Mouse (Mus musculus): ENCODE results near the gene Myh6.
"Not testable (repeated sequence)": the region's sequence is repeated elsewhere in the genome, so short reads cannot be mapped to it uniquely, and the experiment has no call there.

Myh6 gene

DNA sequence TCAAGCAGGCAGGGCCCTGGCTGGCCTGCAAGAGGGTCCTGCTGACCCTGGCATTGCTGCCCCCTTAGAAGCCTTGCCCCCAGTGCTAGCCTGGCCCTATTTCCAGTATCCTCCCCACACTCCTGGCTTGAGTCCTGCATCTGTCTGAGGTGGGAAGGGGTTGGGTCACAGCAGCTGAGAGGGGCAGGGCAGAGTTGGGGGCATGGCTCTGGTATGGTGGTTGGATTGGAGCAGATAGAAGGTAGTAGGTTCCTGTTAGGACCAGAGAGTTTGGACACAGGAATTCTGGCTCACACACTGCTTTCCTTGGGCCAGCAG lies 28.1 kb upstream of the Myh6 start:
- DNase-seq (ENCODE audit: low spot score in 2 of 2): no peak

DNA sequence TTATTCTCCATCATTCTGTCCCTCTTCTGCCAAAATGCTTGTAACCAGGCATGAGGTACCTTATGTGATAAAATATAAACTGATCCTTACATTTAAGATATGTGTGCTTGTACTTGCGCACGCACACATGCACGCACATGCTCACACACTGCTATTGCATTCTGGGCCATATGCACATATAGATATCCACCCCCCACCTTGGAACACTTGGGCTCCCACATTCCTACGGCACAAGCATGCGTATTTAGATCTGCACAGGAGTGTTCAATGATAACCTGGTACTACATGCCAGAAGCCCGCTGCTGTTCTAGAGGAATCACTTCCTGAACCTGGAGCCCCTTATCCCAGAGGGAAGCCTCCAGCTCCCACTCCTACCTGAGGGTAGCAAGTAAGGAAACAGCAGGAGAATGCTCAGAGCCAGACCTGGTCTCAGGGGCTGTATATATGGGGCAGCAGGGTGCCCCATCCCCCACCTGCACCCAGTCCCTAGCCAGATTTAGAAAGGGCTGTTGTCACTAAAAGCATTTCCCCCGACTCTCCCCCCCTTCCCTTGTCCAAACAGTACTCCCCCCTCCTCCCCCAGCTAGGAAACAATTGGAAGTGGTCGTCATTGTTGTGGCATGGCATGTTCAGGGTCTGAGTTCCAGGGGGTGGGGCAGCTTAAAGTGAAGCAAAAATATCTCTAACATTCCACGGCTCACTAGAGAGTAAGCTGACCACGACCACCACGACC lies 27.6 kb upstream of the Myh6 start, which contains the start of gene Myh7:
Myh7 (minus strand) TSS at position 491 of the 733 bp plus-strand sequence.
- DNase-seq (ENCODE audit: low spot score in 2 of 2): no peak

DNA sequence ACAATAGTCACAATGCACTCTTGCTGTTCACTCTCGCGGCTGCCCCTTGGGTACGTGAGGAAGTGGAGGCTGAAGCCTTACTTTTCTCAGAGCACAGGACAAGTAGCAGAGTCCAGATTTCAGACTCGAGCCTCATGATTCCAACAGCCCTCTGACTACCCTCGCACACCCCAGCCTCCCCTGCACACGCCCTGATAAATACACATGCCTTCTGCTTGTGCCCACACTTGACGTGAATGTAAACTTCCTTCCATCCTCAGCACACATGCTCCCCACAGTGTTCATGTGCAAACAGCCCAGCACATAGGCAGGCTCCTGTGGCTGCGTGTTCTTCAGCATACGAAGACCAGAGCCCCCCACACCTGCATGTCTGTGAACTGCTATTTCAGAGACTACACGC lies 26.9 kb upstream of the Myh6 start:
- no peak for DNase-seq (ENCODE audit: low spot score in 2 of 2)

DNA sequence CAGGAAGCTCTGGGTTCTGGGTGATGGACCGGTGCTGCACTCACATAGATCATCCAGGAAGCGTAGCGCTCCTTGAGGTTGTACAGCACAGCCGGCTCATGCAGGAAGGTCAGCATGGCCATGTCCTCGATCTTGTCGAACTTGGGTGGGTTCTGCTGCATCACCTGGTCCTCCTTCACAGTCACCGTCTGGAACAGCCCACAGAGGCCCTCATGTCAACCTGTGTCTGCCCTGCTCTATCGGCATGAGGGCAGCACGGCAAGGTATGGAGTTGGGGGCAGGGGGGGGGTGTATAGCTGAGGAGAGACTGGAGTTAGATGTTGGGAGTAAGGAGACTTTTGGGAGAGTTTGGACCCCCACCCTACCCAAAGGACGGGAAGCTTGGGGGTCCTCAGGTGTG lies 25.5 kb upstream of the Myh6 start:
- DNase-seq (ENCODE audit: low spot score in 2 of 2): no peak

DNA sequence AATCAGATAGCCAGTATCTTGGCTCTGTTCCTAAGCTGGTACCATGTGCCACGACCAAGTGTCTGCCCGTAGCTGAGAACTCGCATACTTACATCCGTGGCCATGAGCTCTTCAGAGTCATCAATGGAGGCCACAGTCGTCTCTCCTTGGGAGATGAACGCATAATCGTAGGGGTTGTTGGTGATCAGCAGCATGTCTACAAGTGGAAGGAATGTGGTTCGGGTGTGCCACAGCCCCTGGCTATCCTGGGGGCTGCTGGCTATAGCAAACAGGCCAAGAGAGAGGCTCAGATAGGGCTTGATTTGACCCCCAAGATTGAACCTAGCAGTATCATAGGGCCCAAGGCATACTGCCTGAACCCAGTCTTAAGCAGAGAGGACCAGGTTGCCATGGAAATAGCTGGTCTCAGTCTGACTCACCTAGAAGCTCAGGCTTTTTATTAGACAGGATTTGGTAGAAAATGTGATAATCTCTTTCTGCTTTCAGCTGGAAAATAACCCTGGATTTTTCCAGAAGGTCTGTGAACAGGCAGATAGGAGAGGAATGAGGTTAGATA lies 23.2 kb upstream of the Myh6 start:
- no peak for DNase-seq (ENCODE audit: low spot score in 2 of 2)

DNA sequence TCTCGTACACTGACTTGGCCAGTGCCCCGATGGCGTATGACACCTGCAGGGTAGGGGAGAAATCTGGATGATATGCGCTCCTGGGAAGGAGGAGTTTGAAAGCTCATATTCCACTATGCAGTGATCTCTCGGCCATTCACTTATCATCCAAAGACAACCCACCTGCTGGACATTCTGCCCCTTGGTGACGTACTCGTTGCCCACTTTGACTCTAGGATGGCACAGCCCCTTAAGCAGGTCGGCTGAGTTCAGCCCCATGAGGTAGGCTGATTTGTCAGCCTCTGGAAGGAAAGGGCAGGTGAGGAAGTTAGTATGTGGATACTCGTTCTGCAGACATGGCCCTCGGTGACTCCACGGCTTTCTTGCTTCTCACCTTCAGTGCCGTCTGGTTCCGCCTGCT lies 22.2 kb upstream of the Myh6 start:
- DNase-seq (ENCODE audit: low spot score in 2 of 2): no peak

DNA sequence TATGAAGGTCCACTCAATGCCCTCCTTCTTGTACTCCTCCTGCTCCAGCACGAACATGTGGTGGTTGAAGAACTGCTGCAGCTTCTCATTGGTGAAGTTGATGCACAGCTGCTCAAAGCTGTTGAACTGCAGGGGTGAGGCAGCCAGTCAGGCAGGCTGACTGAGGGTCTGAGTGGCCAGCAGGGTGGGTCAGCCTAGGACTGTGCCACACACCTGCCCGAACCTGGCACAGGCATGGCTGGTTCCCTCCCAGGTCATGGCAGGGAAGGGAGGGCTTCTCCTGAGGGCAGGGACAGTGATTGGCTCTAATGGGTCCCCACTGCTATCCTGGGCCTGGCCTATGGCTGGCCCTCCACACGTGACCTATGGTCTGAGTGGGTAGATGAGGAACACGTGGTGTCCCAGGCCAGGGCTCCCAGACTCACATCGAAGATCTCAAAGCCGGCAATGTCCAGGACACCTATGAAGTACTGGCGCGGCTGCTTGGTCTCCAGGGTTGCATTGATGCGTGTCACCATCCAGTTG lies 21.7 kb upstream of the Myh6 start:
- DNase-seq (ENCODE audit: low spot score in 2 of 2): not testable (repeated sequence)

DNA sequence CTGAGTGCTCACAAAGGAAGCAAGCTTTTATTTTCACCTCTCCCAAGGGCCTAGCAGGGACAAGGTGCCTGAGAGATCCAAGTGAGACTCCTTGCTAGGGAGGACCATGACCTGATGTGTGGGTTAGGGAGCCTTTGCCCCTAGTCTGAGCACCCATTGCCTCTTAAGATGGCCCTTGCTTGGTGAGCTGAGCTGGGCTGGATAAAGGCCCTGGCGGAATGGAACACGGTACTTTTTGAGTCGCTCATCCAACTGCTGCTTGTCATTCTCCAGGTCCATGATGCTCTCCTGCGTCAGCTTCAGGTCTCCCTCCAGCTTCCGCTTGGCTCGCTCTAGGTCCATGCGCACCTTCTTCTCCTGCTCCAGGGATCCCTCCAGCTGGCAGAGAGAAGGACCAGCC lies 15.2 kb upstream of the Myh6 start:
- DNase-seq (ENCODE audit: low spot score in 2 of 2): no peak

DNA sequence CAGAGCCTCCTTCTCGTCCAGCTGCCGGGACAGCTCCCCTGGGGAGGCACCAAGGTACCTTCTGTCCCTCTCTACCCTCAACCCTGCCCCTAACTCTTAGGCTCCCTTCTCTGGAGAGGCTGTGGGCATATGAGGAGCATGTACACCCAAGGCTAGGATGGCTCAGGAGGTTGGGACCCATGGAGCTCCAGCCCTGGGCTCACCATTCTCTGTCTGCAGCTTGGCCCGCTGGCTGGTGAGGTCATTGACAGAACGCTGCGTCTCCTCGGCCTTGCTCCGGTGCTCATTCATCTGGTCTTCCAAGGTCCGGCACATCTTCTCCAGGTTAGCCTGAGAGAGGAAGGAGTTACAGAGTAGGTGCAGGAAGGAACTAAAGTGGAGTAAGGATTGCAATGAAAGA lies 11.9 kb upstream of the Myh6 start:
- DNase-seq (ENCODE audit: low spot score in 2 of 2): no peak

DNA sequence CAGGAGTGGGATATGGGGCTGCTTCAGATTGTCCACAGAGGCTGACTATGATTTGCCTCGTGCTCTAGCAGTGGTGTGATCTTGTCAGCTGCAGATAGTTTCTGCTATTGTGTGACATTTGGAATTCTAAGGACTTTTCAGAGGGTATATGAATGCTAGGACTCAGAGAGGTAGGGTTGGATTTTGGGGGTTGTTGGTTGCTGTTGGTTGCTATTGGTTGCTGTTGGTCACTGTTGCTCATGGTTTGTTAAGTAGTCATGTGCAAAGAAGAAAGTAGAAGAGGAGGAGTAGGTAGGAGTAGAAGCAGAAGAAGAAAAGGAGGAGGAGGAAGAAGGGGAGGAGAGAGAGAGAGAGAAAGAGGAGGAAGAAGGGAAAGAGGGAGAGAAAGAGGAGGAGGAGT lies 9.9 kb upstream of the Myh6 start, which contains the start of gene Gm17428:
Gm17428 (plus strand) TSS at position 301 of the 400 bp plus-strand sequence.
- DNase-seq (ENCODE audit: low spot score in 2 of 2): no peak

DNA sequence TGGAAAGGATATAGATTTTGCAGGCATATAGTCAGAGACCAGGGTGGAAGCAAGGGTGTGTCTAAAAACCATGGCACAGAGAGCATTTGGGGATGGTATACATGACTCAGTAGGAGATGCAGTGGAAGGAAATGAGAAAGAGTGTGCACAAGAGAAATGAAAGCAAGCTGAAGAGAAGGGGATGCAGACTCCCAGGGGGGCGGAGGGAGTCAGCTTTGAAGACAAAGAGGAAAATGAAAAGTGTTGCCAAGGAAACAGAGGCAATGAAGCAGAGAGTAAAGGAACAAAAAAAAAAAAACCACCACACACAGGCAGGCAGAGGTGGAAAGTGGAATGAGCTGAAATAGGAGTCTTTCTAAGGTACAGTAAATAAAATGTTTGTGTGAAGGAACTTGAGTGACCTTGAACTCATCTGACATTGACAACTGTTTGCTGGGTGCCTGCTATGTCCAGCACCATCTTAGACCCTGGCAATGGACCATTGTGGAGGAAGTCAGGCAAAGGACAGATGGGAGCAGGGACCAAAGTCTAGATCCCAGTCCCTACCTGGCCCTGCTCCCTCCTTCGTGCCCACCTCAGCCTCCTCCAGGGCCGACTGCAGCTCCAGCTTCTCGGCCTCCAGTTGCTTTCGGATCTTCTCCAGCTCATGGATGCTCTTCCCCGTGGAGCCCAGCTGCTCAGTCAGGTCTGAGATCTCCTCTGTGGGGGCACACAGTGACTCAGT lies 7.5 kb upstream of the Myh6 start:
- peak in 1 of 2 experiments; percentile 37 for DNase-seq (ENCODE audit: low spot score in 2 of 2)

DNA sequence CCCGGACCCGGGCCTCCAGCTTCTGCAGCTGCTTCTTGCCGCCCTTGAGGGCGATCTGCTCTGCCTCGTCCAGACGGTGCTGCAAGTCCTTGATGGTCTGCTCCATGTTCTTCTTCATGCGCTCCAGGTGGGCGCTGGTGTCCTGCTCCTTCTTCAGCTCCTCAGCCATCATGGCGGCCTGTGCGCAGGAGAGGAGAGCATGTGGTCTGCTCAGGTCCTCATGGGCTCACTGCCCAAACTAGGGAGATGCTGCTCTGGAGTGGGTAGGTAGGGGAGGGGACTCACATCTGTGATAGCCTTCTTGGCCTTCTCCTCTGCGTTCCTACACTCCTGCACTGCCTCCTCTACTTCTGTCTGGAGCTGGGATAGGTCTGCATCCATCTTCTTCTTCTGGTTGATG lies 6.1 kb upstream of the Myh6 start:
- not testable (repeated sequence) for DNase-seq (ENCODE audit: low spot score in 2 of 2)

DNA sequence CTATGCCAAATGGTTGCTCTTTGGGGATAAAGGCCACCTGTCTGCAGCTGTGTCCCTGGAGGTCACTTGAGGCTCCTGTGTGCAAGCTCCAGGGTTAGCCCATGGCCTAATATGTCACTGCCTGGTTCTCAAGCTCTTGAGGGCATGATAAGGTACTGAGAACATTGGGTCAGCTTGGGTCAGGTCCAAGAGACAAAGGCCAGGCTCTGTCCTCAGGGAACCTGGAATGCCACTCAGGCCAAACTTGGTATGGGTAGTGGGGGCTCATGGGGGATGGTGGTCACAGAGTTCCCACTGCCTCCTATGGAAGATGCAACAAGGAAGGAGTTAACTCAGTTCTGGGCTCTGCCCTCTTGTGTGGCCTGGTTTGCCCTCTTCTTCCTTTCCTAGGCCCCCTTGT lies 1.6 kb upstream of the Myh6 start:
- no peak for DNase-seq (ENCODE audit: low spot score in 2 of 2)

DNA sequence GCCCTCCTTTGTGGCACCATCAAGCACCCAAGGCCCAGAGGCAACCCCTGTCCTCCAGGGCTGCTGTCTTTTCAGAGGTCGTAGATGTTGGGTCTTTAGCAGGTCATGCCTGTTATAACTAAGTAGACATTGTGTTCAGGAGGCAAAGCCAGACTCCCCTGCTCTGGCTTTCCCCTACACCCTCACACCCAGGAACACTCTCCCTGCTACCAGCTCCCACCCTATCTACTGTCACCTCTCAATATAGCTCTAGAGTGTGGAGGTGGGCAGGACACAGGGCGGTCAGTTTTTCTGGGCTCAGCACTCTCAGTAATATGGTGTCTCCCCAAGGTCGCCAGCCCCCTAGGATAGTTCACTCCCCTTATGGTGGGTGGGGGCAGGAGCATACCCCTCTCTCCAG lies 1.1 kb upstream of the Myh6 start:
- DNase-seq (ENCODE audit: low spot score in 2 of 2): no peak

DNA sequence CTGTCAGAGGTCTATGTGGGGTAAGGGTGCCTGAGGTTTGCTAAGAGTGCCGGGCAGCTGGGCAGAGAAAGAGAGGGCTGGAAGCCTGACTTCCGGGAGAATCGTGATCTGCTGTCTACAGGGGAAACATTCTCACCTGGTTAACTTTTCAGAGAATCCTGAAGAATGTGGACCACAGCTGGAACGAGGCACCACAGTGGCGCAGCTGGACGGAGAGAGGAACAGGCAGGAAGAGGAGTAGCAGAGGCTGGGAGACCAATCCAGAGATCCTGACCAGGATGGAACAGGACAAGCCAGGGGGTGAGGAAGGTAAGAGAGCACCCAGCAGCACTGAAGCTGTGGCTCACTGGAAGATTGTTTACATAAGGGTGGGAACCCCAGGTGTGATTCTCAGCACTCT lies 1.1 kb downstream of the Myh6 start:
- DNase-seq (ENCODE audit: low spot score in 2 of 2): no peak

DNA sequence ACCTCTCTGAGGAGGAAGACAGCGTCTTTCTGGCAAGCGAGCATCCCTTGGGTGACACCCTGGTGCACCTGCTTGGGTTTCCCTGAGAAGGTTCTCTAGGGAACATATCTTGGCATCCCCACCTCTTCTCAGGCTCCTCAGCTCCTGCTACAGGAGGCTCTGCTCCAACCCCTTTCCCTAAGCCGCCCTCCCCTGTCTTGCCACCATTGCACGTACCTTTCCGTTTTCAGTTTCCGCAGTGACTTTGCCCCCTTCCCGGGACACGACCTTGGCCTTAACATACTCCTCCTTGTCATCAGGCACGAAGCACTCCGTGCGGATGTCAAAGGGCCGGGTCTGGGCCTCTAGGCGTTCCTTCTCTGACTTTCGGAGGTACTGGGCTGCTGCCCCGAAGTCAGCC lies 1.7 kb downstream of the Myh6 start:
- no peak for DNase-seq (ENCODE audit: low spot score in 2 of 2)

DNA sequence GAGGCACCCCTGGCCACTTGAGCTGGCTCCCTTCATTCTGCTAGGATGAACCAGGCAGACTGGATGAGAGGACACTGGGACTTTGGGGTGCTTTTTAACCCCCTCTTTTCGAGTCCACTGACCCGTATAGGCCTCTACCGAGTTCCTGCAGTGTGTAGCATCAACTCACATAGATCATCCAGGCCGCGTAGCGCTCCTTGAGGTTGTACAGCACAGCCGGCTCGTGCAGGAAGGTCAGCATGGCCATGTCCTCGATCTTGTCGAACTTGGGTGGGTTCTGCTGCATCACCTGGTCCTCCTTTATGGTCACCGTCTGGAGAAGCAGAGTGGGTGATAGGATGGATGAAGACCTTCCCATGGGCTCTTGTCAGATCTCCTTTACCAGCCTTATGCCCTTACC lies 3.0 kb downstream of the Myh6 start:
- no peak for DNase-seq (ENCODE audit: low spot score in 2 of 2)

DNA sequence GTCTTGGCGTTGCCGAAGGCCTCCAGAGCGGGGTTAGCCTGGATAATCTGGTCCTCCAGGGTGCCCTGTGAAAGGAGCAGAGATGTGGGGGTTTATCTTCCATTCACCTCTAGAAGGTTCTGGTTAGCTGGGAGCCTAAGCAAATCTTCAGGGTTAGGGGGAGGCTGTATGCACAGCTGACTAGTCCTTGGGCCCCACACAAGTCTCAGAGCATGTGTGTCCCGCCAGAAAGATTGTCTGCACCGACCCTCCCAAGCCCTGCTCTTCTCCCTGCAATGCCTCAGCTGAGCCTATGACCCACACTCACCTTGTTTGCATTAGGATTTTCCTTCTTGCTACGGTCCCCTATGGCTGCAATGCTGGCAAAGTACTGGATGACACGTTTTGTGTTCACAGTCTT lies 4.0 kb downstream of the Myh6 start:
- DNase-seq (ENCODE audit: low spot score in 2 of 2): no peak

DNA sequence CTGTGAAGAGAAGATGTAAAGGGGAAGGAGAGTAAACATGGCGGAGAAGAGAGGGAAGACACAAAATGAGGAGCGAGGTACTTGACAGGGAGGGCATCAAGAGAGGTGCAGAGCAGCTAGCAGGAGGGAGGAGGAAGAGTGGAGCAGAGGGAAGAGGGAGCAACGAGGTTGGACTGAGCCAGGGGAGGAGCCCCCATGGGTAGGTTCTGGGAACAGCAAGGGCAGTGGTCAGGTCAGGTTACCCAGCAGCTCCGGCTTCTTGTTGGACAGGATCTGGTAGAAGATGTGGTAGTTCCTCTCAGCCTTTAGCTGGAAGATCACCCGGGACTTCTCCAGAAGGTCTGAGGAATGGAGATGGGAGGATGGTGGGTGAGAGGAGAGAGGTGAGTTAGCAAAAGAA lies 5.2 kb downstream of the Myh6 start:
- DNase-seq (ENCODE audit: low spot score in 2 of 2): no peak

DNA sequence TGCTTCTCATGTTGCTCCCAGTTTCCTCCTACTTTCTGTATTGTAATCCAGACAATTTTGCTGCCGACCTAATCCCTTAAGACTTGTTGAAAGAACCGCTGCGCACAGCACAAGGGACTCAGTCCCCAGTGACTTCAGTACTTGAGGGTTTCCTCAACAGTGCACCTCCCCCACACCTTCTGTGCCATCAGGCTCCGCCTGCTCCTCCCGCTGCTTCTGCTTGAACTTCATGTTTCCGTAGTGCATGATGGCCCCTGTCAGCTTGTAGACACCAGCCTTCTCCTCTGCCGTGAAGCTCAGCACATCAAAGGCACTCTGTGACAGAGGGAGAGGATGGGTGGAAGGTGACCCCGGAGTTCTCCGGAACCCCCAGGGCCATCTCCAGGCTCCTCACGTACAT lies 6.0 kb downstream of the Myh6 start:
- peak in 1 of 2 experiments; percentile 14 for DNase-seq (ENCODE audit: low spot score in 2 of 2)

DNA sequence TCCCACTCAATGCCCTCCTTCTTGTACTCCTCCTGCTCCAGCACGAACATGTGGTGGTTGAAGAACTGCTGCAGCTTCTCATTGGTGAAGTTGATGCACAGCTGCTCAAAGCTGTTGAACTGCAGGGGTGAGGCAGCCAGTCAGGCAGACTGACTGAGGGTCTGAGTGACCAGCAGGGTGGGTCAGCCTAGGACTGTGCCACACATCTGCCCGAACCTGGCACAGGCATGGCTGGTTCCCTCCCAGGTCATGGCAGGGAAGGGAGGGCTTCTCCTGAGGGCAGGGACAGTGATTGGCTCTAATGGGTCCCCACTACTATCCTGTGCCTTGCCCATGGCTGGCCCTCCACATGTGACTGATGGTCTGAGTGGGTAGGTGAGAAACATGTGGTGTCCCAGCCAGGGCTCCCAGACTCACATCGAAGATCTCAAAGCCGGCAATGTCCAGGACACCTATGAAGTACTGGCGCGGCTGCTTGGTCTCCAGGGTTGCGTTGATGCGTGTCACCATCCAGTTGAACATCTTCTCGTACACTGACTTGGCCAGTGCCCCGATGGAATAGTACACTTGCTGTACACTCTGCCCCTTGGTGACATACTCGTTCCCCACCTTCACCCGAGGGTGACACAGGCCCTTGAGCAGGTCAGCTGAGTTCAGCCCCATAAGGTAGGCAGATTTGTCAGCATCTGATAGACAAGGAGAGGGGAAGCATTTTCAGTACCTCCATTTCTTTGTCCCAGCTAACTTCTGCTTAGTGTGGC lies 6.7 kb downstream of the Myh6 start:
- not testable (repeated sequence) for DNase-seq (ENCODE audit: low spot score in 2 of 2)

DNA sequence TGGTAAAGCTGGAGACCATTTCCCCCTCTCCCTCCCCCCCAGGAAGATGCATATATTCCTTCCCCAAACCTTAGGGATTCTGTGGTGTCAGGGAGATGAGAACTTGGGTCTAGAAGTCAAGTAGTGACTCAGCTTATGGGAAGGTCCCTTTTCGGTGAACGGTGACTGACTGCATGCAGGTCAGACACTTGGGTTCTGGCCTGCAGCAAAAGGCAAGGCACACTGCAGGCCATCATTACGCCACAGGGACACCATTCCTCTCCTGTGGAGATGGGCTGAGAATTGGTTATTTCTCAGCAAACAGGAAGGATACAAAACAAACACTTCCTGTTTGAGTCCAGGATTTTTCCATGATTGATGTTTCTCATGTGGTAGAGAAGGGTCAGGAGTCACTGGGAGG lies 7.5 kb downstream of the Myh6 start:
- no peak for DNase-seq (ENCODE audit: low spot score in 2 of 2)
